In the genomic region with DNA sequence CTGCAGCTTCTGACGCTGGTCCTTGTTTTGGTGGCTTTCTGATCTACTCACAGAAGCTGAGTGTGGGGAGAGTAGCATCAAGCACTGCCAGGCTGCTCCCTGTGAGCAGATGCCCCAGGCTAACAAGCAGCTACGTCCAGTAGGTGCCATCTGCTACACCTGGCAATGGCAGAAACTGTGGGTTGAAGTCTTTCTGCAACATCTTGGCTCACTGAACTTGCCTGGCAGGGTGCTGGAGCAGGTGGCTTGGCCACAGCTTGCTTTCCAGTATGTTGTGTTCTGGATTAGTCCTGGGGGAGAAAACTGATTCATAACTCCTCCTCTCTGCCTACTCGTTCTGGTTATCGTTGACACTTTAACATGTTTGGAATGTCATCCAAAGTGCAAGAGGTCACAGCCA, we compare ENCODE assay signal across 11 mouse cellular contexts.
DNase-seq lines count a peak whose midpoint lies in the region; ATAC-seq and TF ChIP-seq lines count a peak whose summit lies in the region.
"Had no signal": no experiment of that assay in that cellular context is flagged by ENCODE, and none has a peak within 500 bp of the region (broad histone marks: within the 10 kb centered on the region; RNA-seq: fewer than 3 reads in every experiment).

No protein-coding gene starts in this region.

- no peak for TF ChIP-seq POLR2A in lung, adult 2 months (IDR thresholded peaks at IDR 0.05; ENCODE audit: borderline replicate concordance, extremely low read depth, low read depth, low read length)

- no peaks in the 10 kb centered on the region for H3K27me3 ChIP-seq in forebrain, embryonic 16.5 days (replicated peaks; ENCODE audit: control insufficient read depth, insufficient read depth, low read length)
- H3K27me3 ChIP-seq: heart, embryonic 12.5 days had no signal

- H3K9me3 ChIP-seq in forebrain, embryonic 16.5 days (ENCODE audit: control insufficient read depth, low read length): no peaks in the 10 kb centered on the region
- H3K9me3 ChIP-seq: heart, embryonic 12.5 days had no signal

- no peak overlapping the region for H3K27ac ChIP-seq in forebrain, embryonic 16.5 days (ENCODE audit: low read length)

- no peak overlapping the region for H3K4me3 ChIP-seq in forebrain, embryonic 16.5 days (replicated peaks; ENCODE audit: low read length)
- H3K4me3 ChIP-seq in lung, adult 2 months (replicated peaks; ENCODE audit: extremely low read depth, low read depth, low read length): no peak overlapping the region
- H3K4me3 ChIP-seq: heart, embryonic 12.5 days had no signal

- intact Hi-C loops in left cerebral cortex, postnatal 36 days (cut with DNase I): no loop called here

- ATAC-seq in frontal cortex, adult (ENCODE audit: low TSS enrichment): peak; percentile 61
- ATAC-seq in forebrain, embryonic 16.5 days: peak; percentile 79
- ATAC-seq: intestine, postnatal 0 days had no signal

- TF ChIP-seq CTCF in lung, adult 2 months (IDR thresholded peaks at IDR 0.05; ENCODE audit: insufficient read depth, low read length): no peak

- 59% methylated on average over 4 of the region's 4 CpGs for WGBS in forebrain, embryonic 16.5 days
- WGBS in lung, adult 2 months: 61% methylated on average over 4 of the region's 4 CpGs

- no peaks in the 10 kb centered on the region for H3K4me1 ChIP-seq in forebrain, embryonic 16.5 days (replicated peaks; ENCODE audit: control insufficient read depth, insufficient read depth, low read length)
- no peaks in the 10 kb centered on the region for H3K4me1 ChIP-seq in lung, adult 2 months (ENCODE audit: control insufficient read depth, insufficient read depth, low read length)
- H3K4me1 ChIP-seq: heart, embryonic 12.5 days had no signal

- no peak for DNase-seq in frontal cortex, postnatal 25 days (ENCODE audit: low spot score in 2 of 2)
- peak; percentile 37 for DNase-seq in brain, embryonic 18.5 days (ENCODE audit: low read depth, low spot score)
- peak; percentile 52 to 65 for DNase-seq in left cerebral cortex, postnatal 36 days (ENCODE audit: low spot score in 2 of 2)
- DNase-seq in T-cell, adult 2 months (ENCODE audit: low spot score): no peak
- DNase-seq in lung, adult 2 months: no peak
- DNase-seq in spleen, postnatal 10 days (ENCODE audit: low spot score in 2 of 2): no peak
- DNase-seq: lung, embryonic 14.5 days had no signal

- H3K36me3 ChIP-seq in forebrain, embryonic 16.5 days (ENCODE audit: control insufficient read depth, insufficient read depth): no peaks in the 10 kb centered on the region
- H3K36me3 ChIP-seq: heart, embryonic 12.5 days had no signal

- H3K4me2 ChIP-seq in forebrain, embryonic 16.5 days (ENCODE audit: low read length): no peak overlapping the region
- H3K4me2 ChIP-seq: heart, embryonic 12.5 days; lung, embryonic 14.5 days had no signal

- H3K9ac ChIP-seq in forebrain, embryonic 16.5 days (replicated peaks; ENCODE audit: low read depth, low read length): no peak overlapping the region
- H3K9ac ChIP-seq: heart, embryonic 12.5 days; lung, embryonic 14.5 days had no signal

Comparison
In these comparisons a context has a peak if more than half of its experiments do, and no peak if none do; other contexts are left out.
1. DNase-seq: peak in brain, embryonic 18.5 days (single experiment) and left cerebral cortex, postnatal 36 days (2 of 2); none in frontal cortex, postnatal 25 days (0 of 2), T-cell, adult 2 months (single experiment), lung, adult 2 months (single experiment) and spleen, postnatal 10 days (0 of 2).